Mouse (Mus musculus): ENCODE measurements around the gene Rnf11.

- TF ChIP-seq CTCF (IDR thresholded peaks at IDR 0.05): peak; percentile 28; the same call in 1 of the 2 replicates
- no peak for TF ChIP-seq EP300 (IDR thresholded peaks at IDR 0.05)
Observed at GRCm38 (mm10) chr4:109439101-109439500, 45.4 kb downstream of the Rnf11 start.
